ENCODE assay signal across 9 mouse cellular contexts in the genomic region with DNA sequence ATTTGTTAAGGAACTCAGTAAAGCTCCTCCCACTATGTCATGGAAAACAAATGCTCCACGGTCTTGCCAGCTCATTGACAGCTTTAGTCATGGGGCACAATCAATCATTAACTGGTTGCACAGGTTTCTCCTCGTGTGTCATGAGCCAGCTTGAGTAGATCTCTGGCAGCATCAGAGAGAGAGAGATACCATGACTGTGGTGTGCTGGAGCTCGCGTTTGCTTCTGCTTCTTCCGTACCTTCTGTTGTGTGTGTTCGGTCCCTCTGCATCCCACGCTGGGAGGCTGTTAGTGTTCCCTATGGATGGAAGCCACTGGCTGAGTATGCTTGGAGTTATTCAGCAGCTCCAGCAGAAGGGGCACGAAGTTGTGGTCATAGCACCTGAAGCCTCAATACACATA. TPM values are rescaled to one million over a fixed set of nuclear protein-coding genes. Genes with fewer than 3 reads are reported as not detected.
A peak's percentile ranks its signal among the peaks of the same experiment; 100 is the strongest.
DNase-seq lines count a peak whose midpoint lies in the region; ATAC-seq lines count a peak whose summit lies in the region.
"Had no signal": no experiment of that assay in that cellular context is flagged by ENCODE, and none has a peak within 500 bp of the region (broad histone marks: within the 10 kb centered on the region; RNA-seq: fewer than 3 reads in every experiment).

A gene (plus strand): TSS at position 148 of the 400 bp plus-strand sequence.

- H3K4me3 ChIP-seq in hindbrain, embryonic 10.5 days = no peak within 1 kb of the TSS
- no peak within 1 kb of the TSS for H3K4me3 ChIP-seq in hindbrain, embryonic 16.5 days (ENCODE audit: low read length)
- no peak within 1 kb of the TSS for H3K4me3 ChIP-seq in kidney, embryonic 14.5 days (ENCODE audit: low read length)
- H3K4me3 ChIP-seq: neural tube, embryonic 13.5 days had no signal

- H3K9me3 ChIP-seq in hindbrain, embryonic 10.5 days = peaks cover 53% of the 10 kb centered on the region
- peaks cover 55% of the 10 kb centered on the region for H3K9me3 ChIP-seq in hindbrain, embryonic 16.5 days (ENCODE audit: control insufficient read depth, low read length)
- H3K9me3 ChIP-seq in kidney, embryonic 14.5 days (ENCODE audit: control insufficient read depth, low read length) = peaks cover 52% of the 10 kb centered on the region

- H3K27ac ChIP-seq in hindbrain, embryonic 10.5 days = no peak within 1 kb of the TSS
- no peak within 1 kb of the TSS for H3K27ac ChIP-seq in hindbrain, embryonic 16.5 days (ENCODE audit: low read depth, low read length)
- H3K27ac ChIP-seq in kidney, embryonic 14.5 days (ENCODE audit: low read depth, low read length) = no peak within 1 kb of the TSS
- H3K27ac ChIP-seq: neural tube, embryonic 13.5 days had no signal

- no peaks in the 10 kb centered on the region for H3K4me1 ChIP-seq in hindbrain, embryonic 10.5 days (replicated peaks)
- H3K4me1 ChIP-seq in hindbrain, embryonic 16.5 days (ENCODE audit: control insufficient read depth, insufficient read depth, low read depth, low read length) = no peaks in the 10 kb centered on the region
- no peaks in the 10 kb centered on the region for H3K4me1 ChIP-seq in kidney, embryonic 14.5 days (ENCODE audit: control insufficient read depth, insufficient read depth, low read length)
- H3K4me1 ChIP-seq: neural tube, embryonic 13.5 days had no signal

- H3K9ac ChIP-seq in hindbrain, embryonic 16.5 days (ENCODE audit: low read depth, low read length) = no peak within 1 kb of the TSS
- H3K9ac ChIP-seq in kidney, embryonic 14.5 days (ENCODE audit: low read depth, low read length) = no peak within 1 kb of the TSS
- H3K9ac ChIP-seq: neural tube, embryonic 13.5 days had no signal

- WGBS in hindbrain, embryonic 10.5 days = 70% methylated on average over 8 of the region's 8 CpGs
- 69% methylated on average over 8 of the region's 8 CpGs for WGBS in hindbrain, embryonic 16.5 days
- WGBS in kidney, embryonic 14.5 days = 68% methylated on average over 8 of the region's 8 CpGs

- intact Hi-C loops in left cerebral cortex, postnatal 14 days (cut with DNase I) = no loop called here

- no peak for ATAC-seq in hindbrain, embryonic 16.5 days
- peak; percentile 21; the same call in 1 of the 2 replicates for ATAC-seq in kidney, embryonic 14.5 days (ENCODE audit: low FRiP score, low TSS enrichment)
- ATAC-seq in monocyte, adult 5-6 weeks (replicated peaks; ENCODE audit: insufficient number of reproducible peaks, low FRiP score, low TSS enrichment, poor library complexity, severe bottlenecking) = peak; percentile 7; the same call in 1 of the 2 replicates

- peaks cover 7% of the 10 kb centered on the region; the same call in 1 of the 2 replicates for H3K27me3 ChIP-seq in hindbrain, embryonic 10.5 days (ENCODE audit: insufficient read depth, poor library complexity, severe bottlenecking)
- H3K27me3 ChIP-seq in hindbrain, embryonic 16.5 days (replicated peaks; ENCODE audit: control insufficient read depth, insufficient read depth, low read length) = no peaks in the 10 kb centered on the region
- no peaks in the 10 kb centered on the region for H3K27me3 ChIP-seq in kidney, embryonic 14.5 days (ENCODE audit: control insufficient read depth, insufficient read depth, low read length)
- H3K27me3 ChIP-seq: neural tube, embryonic 13.5 days had no signal

- no peak within 1 kb of the TSS for H3K4me2 ChIP-seq in hindbrain, embryonic 16.5 days (ENCODE audit: low read length)
- no peak within 1 kb of the TSS for H3K4me2 ChIP-seq in kidney, embryonic 14.5 days (replicated peaks; ENCODE audit: low read depth, low read length)
- H3K4me2 ChIP-seq: neural tube, embryonic 13.5 days had no signal

- peak; percentile 9 for DNase-seq in hindbrain, embryonic 10.5 days (ENCODE audit: low spot score)
- DNase-seq in embryo, embryonic 10 days (ENCODE audit: low spot score) = peak; percentile 54
- DNase-seq in left cerebral cortex, adult 9 months (ENCODE audit: low spot score in 2 of 2) = no peak
- DNase-seq in right cerebral cortex, postnatal 10 days (ENCODE audit: low spot score in 2 of 2) = no peak
- DNase-seq in left cerebral cortex, postnatal 14 days (ENCODE audit: low spot score in 2 of 2) = no peak

- no peaks in the 10 kb centered on the region for H3K36me3 ChIP-seq in hindbrain, embryonic 10.5 days
- no peaks in the 10 kb centered on the region for H3K36me3 ChIP-seq in hindbrain, embryonic 16.5 days (ENCODE audit: control insufficient read depth, insufficient read depth, low read length)
- no peaks in the 10 kb centered on the region for H3K36me3 ChIP-seq in kidney, embryonic 14.5 days (ENCODE audit: control insufficient read depth, insufficient read depth, low read length)
- H3K36me3 ChIP-seq: neural tube, embryonic 13.5 days had no signal

RNA-seq across cellular contexts. Expression of the gene that starts here (rescaled TPM):
- not detected in 2 replicates for polyA plus RNA-seq in hindbrain, embryonic 10.5 days (2016; fragmentation: Nextera tagmentation; extraction: Ambion mirVana)
- not detected in 2 replicates for polyA plus RNA-seq in hindbrain, embryonic 16.5 days (2015; fragmentation: Nextera tagmentation; extraction: Ambion mirVana)
- 0.30 and 0.61 TPM in 2 replicates for polyA plus RNA-seq in kidney, embryonic 14.5 days (2014; fragmentation: Nextera tagmentation; extraction: Ambion mirVana)
- 0.57 to 0.68 TPM (median 0.64 TPM) in 3 replicates for total RNA-seq in monocyte, adult 5-6 weeks (2017)
- under 1 TPM in 1 of 2 experiments, not detected in 1; 0.15 TPM for total RNA-seq in left cerebral cortex, postnatal 14 days (2021)
- polyA plus RNA-seq: neural tube, embryonic 13.5 days had no signal

Comparison
In these comparisons a context has a peak if more than half of its experiments do, and no peak if none do; other contexts are left out.
1. Peak in DNase-seq in hindbrain, embryonic 10.5 days; RNA of the gene not detected or under 1 TPM.
2. Peak in ATAC-seq in kidney, embryonic 14.5 days; RNA of the gene not detected or under 1 TPM.
3. Peak in ATAC-seq in monocyte, adult 5-6 weeks; RNA of the gene not detected or under 1 TPM.